Mouse (Mus musculus): ENCODE data around the gene Bud13.

Gene Bud13

DNA sequence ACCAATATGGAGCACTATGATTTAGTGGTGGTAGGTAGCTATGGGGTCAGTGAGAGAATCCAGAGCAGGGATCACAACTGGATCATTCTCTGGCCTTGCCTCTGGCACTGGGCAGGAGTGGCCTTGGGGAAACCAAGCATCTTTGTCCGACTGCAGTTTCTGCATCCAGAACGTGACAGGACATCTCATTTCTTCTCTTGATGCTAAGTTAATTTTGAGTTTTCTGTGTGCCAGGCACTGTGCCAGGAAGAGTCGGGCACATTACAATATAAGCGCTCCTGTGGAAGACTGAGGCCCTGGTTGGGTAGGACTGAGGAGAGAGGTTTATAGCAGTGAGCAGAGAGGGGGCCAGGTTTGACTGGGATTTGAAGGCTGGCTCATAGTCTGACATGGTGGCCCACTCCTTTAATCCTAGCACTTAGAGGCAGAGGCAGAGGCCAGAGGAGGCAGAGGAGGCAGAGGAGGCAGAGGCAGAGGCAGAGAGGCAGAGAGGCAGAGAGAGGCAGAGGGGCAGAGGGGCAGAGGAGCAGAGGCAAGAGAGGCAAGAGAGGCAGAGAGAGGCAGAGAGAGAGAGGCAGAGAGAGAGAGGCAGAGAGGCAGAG is 56.3 kb downstream of the Bud13 start:
- DNase-seq, result no peak

DNA sequence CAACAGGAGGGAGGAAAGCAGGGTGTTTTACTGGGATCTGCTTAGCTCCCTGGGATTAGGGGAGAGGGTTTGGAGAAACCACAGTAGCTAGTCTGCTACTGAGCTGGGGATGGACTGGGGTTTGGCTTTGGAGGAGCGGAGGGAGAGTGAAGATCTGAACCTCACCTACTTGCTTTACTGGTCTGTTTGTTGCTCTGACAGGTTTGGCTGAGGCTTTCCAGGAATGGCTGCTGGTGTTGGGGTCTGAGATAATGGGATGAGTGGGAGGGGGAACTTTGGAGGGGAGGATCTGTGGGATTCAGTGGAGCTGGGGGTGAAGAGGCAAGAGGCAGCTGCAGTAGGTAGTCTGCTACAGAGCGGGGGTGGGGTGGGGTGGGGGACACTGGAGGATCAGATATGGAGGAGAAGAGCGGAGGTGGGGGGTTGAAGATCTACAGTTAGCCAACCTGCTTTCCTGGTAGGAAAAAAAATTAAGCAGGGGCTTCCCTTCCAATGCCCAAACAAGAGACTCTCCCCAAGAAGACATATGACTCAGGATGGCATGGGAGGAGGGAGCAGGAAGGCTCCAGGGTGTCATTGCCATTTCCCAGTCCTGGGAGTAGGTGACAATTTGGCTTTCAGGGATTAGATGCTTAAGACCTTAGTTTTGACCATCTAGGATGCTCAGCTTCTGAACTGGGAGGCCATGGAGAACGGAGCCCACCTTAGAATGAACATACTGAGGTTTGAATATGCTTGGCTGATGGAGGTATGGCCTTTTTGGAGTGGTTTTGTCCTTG is 63.3 kb downstream of the Bud13 start:
- no peak for DNase-seq
